Mouse (Mus musculus) C2C12 (cell line): ENCODE measurements around the gene Ptpn6.

Experiments used
- CTCF ChIP-seq: IDR thresholded peaks from one replicate; pipeline ENCODE4 v1.5.1; 2011; ENCODE audit not compliant: control insufficient read depth, insufficient read depth, insufficient read length
- FOSL1 ChIP-seq: IDR thresholded peaks from one replicate; pipeline ENCODE4 v1.8.0; 2011; ENCODE audit warnings: mild to moderate bottlenecking, low read length; ENCODE audit not compliant: poor library complexity, insufficient read depth, severe bottlenecking
- MAX ChIP-seq: IDR thresholded peaks from one replicate; pipeline ENCODE4 v1.6.1; 2011; ENCODE audit warnings: mild to moderate bottlenecking, control low read depth
- USF1 ChIP-seq: IDR thresholded peaks from one replicate; pipeline ENCODE4 v1.6.1; 2011; ENCODE audit warnings: low read depth, mild to moderate bottlenecking, control low read depth, moderate library complexity

DNA sequence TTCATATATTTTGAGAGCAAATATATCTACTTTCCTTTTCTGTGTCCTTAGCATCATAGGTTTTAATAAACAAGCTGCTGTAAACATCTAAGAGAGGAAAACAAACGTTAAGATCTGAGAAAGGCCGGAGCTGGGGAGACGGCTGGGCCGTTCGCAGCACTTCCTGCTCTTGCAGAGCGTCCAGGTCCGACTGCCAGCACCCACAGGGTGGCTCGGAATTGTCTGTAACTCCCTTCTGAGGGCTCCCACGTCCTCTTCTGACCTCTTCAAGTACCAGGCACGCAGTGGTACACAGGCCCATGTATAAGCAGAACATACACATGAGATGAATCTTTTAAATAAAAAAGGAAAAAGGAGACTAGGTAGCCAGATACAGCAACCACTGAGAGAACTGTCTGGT, 49.2 kb upstream of the Ptpn6 start:
- TF ChIP-seq CTCF (no peak), MAX (no peak), USF1 (no peak), FOSL1 (no peak)
